Mouse (Mus musculus): Measurements from ENCODE around the gene Draxin. TPM values are rescaled to one million over a fixed set of nuclear protein-coding genes. Genes with fewer than 3 reads are reported as not detected.

Draxin gene
- total and polyA plus RNA-seq, 3 experiments = 0.08 to 0.17 TPM; not detected in 1

GRCm38 (mm10) chr4:148160436-148161390 is 30.2 kb upstream of the Draxin start, which contains the start of the genes Fbxo44 and Fbxo2:
TSS of gene Fbxo44 (minus strand) at chr4:148160482.
TSS of gene Fbxo2 (plus strand) at chr4:148160621.
- Histone ChIP-seq H3K36me3 (ENCODE audit: control insufficient read depth in 1 of 2, insufficient read depth in 2 of 2, low read length in 2 of 2) (no peaks in the 10 kb centered on the region), H3K9ac (ENCODE audit: control insufficient read depth, low read depth, low read length, poor library complexity, severe bottlenecking) (peak within 1 kb of the TSS; percentile 77), H3K4me3 (ENCODE audit: control insufficient read depth in 1 of 2, insufficient read depth in 1 of 2, low read depth in 2 of 2, low read length in 2 of 2) (peak within 1 kb of the TSS; percentile 80 to 93), H3K27me3 (ENCODE audit: control insufficient read depth in 1 of 2, insufficient read depth in 2 of 2, low read length in 2 of 2) (no peaks in the 10 kb centered on the region; a peak in 1 of 4 replicates), H3K79me2 (ENCODE audit: control insufficient read depth, insufficient read depth, low read length, poor library complexity) (no peaks in the 10 kb centered on the region; the same call in 1 of the 2 replicates), H3K27ac (ENCODE audit: control insufficient read depth, low read depth, low read length) (no peak within 1 kb of the TSS), H3K9me3 (replicated peaks; ENCODE audit: insufficient read depth, low read length) (no peaks in the 10 kb centered on the region), H3K4me1 (ENCODE audit: control insufficient read depth in 1 of 2, insufficient read depth in 2 of 2, low read length in 2 of 2) (peaks cover 0 to 3% of the 10 kb centered on the region in 2 experiments; a peak in 2 of 4 replicates)
- no peak for DNase-seq (ENCODE audit: low read depth, low spot score)
- TF ChIP-seq TAL1 (IDR thresholded peaks at IDR 0.05; ENCODE audit: low read length) (no peak), CHD1 (IDR thresholded peaks at IDR 0.05; ENCODE audit: low read depth, low read length) (no peak), E2F4 (IDR thresholded peaks at IDR 0.05; ENCODE audit: borderline replicate concordance, low read depth, low read length) (no peak), SMC3 (IDR thresholded peaks at IDR 0.05; ENCODE audit: low read depth, low read length) (no peak), POLR2A (IDR thresholded peaks at IDR 0.05; ENCODE audit: control insufficient read depth in 1 of 2, insufficient read depth in 1 of 2, low read depth in 1 of 2, low read length in 2 of 2, poor library complexity in 1 of 2) (no peak), JUND (IDR thresholded peaks at IDR 0.05; ENCODE audit: low read depth, low read length) (no peak), MAX (IDR thresholded peaks at IDR 0.05; ENCODE audit: low read length) (no peak), USF1 (IDR thresholded peaks at IDR 0.05; ENCODE audit: low read depth, low read length) (no peak), GABPA (IDR thresholded peaks at IDR 0.05; ENCODE audit: low read depth, low read length) (no peak)

DNA sequence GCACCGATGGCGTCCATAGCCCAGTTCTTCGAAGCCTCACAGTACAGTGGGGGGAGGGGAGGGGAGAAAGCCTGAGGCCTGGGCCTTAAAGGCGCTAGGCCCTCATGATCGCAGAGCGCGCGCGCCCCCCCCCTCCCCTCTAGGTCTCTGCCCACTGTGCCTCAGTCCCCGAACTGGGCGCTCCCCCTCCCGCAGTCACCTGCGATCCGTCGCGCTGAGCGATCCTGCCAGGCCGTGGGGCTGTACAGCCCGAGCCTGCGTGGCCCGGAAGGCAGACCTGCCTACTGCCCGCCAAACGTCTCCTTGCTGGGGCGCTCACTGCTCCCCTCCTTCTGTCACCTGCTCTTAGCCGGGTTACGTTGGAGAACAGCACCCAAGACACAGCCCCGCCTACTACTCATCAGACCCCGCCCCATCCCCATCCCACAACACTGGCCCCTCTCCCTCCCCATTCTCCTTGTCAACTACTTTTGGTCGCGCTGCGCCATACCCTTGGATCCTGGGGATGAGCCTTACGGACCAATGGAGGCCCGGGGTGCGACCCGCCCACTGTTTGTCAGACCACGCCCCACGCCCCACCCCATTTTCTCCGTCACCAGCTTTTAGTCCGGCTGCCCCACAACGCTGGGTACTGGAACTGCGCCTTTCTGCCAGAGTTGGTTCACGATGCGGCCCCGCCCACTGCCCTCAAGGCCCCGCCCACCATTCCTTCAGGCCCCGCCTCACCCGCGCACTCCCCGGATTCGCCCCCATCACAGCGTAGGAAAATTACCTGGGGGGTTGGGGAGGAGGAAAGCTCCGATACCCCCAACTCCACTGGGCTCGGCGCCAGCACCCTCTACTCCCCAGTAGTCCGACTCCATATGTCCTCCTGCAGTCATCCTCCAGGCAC is 29.3 kb upstream of the Draxin start:
- TF ChIP-seq MAZ (IDR thresholded peaks at IDR 0.05; ENCODE audit: low read depth, low read length) = peak; percentile 62
- TF ChIP-seq NELFE (IDR thresholded peaks at IDR 0.05; ENCODE audit: low read depth, low read length) = peak; percentile 43
- no peak for TF ChIP-seq ELF1 (IDR thresholded peaks at IDR 0.05; ENCODE audit: low read depth, low read length)
- no peak for TF ChIP-seq CTCF (IDR thresholded peaks at IDR 0.05 in 2 of 3, conservative IDR thresholded peaks at IDR 0.05 in 1 of 3; ENCODE audit: control insufficient read depth in 1 of 3, insufficient read depth in 1 of 3, low read depth in 2 of 3, low read length in 3 of 3, poor library complexity in 1 of 3, severe bottlenecking in 1 of 3)
- TF ChIP-seq USF1 (IDR thresholded peaks at IDR 0.05; ENCODE audit: low read depth, low read length) = no peak
- peak; percentile 33; the same call in 1 of the 2 replicates for TF ChIP-seq HCFC1 (IDR thresholded peaks at IDR 0.05; ENCODE audit: low read depth, low read length)
- TF ChIP-seq SIN3A (IDR thresholded peaks at IDR 0.05; ENCODE audit: low read length) = peak; percentile 52
- TF ChIP-seq NRF1 (IDR thresholded peaks at IDR 0.05; ENCODE audit: insufficient read depth, low read depth, low read length, poor library complexity, severe bottlenecking) = peak; percentile 37; the same call in 1 of the 2 replicates
- TF ChIP-seq POLR2A (IDR thresholded peaks at IDR 0.05; ENCODE audit: control insufficient read depth in 1 of 2, insufficient read depth in 1 of 2, low read depth in 1 of 2, low read length in 2 of 2, poor library complexity in 1 of 2) = peak; percentile 25 to 28; a peak in 1 of 4 replicates
- Histone ChIP-seq H3K4me3 (ENCODE audit: control insufficient read depth in 1 of 2, insufficient read depth in 1 of 2, low read depth in 2 of 2, low read length in 2 of 2) (peak overlapping the region; percentile 80 to 93), H3K36me3 (ENCODE audit: control insufficient read depth in 1 of 2, insufficient read depth in 2 of 2, low read length in 2 of 2) (no peaks in the 10 kb centered on the region), H3K9ac (ENCODE audit: control insufficient read depth, low read depth, low read length, poor library complexity, severe bottlenecking) (peak overlapping the region; percentile 77), H3K9me3 (replicated peaks; ENCODE audit: insufficient read depth, low read length) (no peaks in the 10 kb centered on the region), H3K79me2 (ENCODE audit: control insufficient read depth, insufficient read depth, low read length, poor library complexity) (no peaks in the 10 kb centered on the region; the same call in 1 of the 2 replicates), H3K27ac (ENCODE audit: control insufficient read depth, low read depth, low read length) (no peak overlapping the region), H3K27me3 (ENCODE audit: control insufficient read depth in 1 of 2, insufficient read depth in 2 of 2, low read length in 2 of 2) (no peaks in the 10 kb centered on the region; a peak in 1 of 4 replicates), H3K4me1 (ENCODE audit: control insufficient read depth in 1 of 2, insufficient read depth in 2 of 2, low read length in 2 of 2) (peaks cover 0 to 3% of the 10 kb centered on the region in 2 experiments; a peak in 2 of 4 replicates)
- DNase-seq (ENCODE audit: low read depth, low spot score) = peak; percentile 95
